Mouse (Mus musculus): ENCODE results near the gene Arhgap21.

GRCm38 (mm10) chr2:20962284-20962683 is 6.4 kb downstream of the Arhgap21 start:
- TF ChIP-seq POLR2A (IDR thresholded peaks at IDR 0.05; ENCODE audit: low read depth, low read length) (no peak), CTCF (IDR thresholded peaks at IDR 0.05; ENCODE audit: borderline replicate concordance, insufficient read depth, low read length) (no peak)

Data from embryonic fibroblast, embryonic 13.5 days (primary cell).